Mouse (Mus musculus) kidney, postnatal 36 days (tissue): Measurements from ENCODE around the gene Gm36028.

ENCODE experiments used
- DNase-seq, 2 experiments: peaks; one replicate each; pipeline ENCODE4 v3.0.0; 2021 to 2022; ENCODE audit warnings: mixed read lengths in 2 of 2

The Gm36028 gene

GRCm38 (mm10) chr16:37807269-37807668 is 53.7 kb downstream of the Gm36028 start:
- DNase-seq, result no peak

- no peak for DNase-seq
Measured at GRCm38 (mm10) chr16:37805746-37806495, 55.0 kb downstream of the Gm36028 start.

- DNase-seq, result no peak
Measured at GRCm38 (mm10) chr16:37803387-37803950, 57.5 kb downstream of the Gm36028 start.

- no peak for DNase-seq
Measured at GRCm38 (mm10) chr16:37802686-37803295, 58.2 kb downstream of the Gm36028 start.

GRCm38 (mm10) chr16:37801097-37801496 is 59.8 kb downstream of the Gm36028 start:
- DNase-seq, result no peak
